Mouse (Mus musculus): ENCODE measurements at regions not wholly inside any gene's neighbourhood (a gene's known extent, or its start where the extent isn't known, plus 50 kb on each side); places are given as distances from the start of the nearest gene placed in this dataset.

DNA sequence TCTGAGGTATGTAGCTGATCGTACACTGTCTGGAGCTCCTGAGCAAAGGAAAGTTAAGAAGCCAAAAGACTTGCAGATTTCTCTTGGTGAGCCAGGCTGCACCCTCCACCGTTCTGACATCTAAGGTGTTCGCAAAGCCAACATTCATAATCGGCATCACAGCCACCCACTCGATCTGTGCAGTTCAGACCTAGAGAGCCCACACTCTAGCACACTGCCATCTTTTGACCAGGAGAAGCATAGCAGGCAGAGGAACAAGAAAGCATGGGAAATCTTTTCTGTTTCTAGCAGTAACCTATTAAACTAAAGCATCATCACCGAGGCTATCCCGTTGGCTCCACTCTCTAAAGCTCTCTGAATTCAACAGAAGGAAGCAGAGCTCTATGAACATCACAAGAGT is 59.2 kb downstream of the Areg start:
- intact Hi-C loops (cut with DNase I), result no loop called here
- peak; percentile 21 for DNase-seq

GRCm38 (mm10) chr5:91200448-91200847 is 61.0 kb downstream of the Areg start:
- no peak for DNase-seq
- intact Hi-C loops (cut with DNase I), result no loop called here

DNA sequence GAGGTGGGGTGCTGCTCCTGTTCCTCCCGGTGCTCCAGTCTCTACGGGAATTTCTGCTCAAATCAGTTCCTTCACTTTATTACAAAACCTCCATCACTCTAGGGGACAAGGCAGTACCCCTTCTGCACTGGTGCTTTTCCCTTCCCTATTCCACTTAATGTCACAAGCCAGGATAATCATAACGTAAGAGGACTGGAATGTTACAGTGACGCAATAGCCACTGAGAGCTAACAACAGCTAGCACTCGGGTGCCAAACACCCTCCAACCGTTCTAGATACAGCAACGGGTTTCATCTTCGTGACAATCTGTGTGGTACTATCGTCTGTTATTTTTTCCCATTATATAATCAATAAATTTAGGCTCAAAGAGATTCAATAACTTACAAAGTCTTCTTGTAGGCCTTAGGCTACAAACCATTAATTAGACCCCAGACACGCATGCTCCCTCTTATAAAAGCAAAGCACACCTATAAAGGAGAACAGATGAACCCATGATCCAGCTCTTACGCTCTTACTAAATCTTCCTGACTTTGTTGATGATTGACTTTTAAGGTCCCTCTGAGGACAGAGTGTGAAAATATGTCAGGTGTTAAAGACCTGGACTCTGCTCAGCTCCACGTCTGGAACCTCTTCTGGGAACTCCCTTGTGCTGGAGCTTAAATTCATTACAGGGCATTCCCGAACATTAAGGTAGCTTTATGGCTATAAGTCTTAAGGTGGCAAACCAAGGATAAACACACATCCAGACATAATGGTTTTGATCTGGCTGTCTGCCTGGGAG is 65.0 kb downstream of the Areg start:
- intact Hi-C loops (cut with DNase I), result no loop called here
- DNase-seq, result no peak

DNA sequence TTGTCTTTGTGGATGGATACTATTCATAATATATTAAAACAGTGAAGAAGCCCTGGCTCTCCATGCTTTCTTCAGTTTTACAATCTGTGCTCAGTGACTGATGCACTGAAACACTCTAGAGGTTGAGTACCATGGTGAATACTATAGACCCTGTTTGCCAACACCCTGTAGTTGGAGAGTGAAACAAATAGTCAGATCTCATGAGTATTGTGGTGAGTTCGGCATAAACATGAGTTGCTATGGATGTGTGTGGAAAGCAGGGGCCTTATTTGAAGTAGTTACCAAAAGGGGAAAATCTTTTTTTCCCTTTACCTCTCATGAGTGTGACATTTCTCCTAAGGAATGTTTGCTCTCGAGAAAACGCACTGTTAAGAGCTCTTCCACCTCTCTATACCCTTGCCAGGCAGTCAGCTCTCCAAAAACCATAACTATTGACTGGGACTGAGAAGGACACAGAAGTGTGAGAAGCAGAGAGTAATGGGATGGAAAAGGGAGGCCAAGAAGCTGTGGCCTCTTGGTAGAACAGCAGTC is 66.0 kb downstream of the Areg start:
- DNase-seq, result no peak

DNA sequence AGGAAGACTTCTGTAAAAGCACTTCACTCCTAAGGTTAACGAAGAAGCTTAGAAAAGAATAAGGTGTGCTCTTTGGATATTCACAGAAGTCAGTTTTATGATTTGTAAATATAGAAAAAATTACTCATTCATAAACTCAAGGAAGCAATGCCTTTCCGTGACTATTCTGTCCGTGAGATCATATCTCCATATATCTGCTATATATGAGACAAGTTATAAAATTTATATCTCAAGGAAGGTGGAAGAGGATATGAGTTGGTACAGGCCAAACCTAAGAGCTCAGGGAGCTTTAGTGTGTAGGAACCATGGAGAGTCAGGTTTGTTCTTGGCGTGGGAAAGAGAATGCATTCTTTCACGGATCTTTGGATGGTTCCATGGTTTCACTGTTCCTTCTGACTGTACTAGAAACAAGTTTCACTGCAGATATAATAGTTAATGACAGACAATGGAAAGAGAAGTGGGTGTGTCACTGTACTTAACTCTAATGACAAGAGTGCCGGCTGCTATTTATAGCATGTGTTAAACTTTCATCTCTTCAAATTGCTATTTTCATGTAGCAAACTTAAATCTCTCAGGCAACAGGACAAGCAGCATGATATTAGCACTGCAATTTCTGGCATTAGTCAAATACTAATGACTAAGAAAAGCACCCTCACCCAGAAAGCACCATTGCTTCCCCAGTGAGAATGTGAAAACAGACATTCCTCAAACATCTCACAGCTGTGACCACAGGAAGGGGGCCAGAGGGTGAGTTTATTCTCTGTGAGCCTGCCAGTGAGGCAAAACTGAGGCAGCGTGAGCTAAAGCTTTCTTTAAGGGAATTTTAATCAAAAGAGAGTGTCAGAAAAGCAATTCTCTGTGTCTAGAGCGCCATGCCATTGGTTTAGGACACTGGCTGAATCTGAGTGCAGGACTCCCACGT is 67.4 kb downstream of the Areg start:
- DNase-seq, result no peak
- intact Hi-C loops (cut with DNase I), result no loop called here

More for the DNA sequence above, 66.0 kb downstream of the Areg start:
- intact Hi-C loops (cut with DNase I), result no loop called here

GRCm38 (mm10) chr5:91220174-91220573 is 80.8 kb downstream of the Areg start:
- DNase-seq, result no peak
- intact Hi-C loops (cut with DNase I), result no loop called here

DNA sequence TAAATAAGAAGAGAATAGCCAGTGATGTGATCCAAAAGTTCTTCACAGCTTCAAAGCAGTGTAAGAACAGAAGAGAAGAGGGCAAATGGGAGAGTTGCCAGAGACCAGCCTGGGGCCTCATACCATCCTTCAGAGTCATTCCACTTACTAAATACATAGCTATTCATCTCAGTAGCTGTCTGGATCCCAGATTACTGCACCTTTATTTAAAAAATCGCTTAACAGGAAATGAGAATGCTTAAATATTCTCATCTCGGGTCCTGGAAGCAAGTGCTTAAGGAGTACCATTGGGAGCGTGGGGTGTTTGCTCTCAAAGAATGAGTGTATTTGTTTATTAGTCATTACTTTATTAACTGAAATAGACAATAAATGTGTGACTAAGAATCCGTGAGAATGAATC is 102.3 kb downstream of the Areg start:
- no peak for DNase-seq
- intact Hi-C loops (cut with DNase I), result no loop called here

GRCm38 (mm10) chr5:91247444-91247843 is 108.0 kb downstream of the Areg start:
- DNase-seq, result no peak
- intact Hi-C loops (cut with DNase I), result no loop called here

- intact Hi-C loops (cut with DNase I), result no loop called here
- DNase-seq, result no peak
Measured at GRCm38 (mm10) chr5:91261895-91262294, 122.5 kb downstream of the Areg start.

DNA sequence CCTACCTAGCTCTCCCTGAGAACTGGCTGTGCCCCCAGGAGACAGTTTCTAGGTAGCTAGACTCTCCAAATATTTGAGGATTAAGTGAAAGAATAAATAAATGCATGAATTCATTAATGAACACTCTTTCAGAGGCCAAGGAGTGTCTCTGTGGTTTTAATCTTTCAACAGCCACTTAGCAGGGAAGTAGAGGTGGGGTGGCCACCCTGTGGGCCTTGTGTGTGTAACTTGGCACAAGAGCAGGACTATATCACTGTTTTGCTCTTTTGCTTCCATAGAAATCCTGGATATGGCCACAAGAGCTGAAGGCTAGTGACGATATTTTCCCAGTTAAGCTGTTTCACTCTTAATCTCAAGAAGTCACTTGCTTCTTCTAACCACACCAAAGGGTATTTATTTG is 123.1 kb downstream of the Areg start:
- intact Hi-C loops (cut with DNase I), result no loop called here
- DNase-seq, result no peak

DNA sequence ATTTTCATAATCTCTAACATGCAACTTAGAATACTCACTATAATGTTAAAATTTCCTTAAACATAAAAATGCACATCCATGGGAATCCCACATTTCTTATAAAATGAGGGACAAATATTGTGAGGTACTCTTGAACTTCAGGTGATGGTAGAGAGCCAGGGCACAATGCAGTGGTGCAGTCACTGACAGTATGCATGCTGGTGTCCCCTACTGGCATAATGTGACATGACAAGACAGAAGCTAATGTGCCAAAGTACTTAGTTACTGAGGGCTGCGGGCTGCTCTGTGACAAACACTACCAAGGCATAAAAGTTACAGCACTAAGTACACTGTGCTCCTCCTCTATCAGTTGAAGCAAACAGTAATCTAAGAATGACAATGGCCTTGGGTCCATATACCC is 131.3 kb downstream of the Areg start:
- intact Hi-C loops (cut with DNase I), result no loop called here
- DNase-seq, result no peak

DNA sequence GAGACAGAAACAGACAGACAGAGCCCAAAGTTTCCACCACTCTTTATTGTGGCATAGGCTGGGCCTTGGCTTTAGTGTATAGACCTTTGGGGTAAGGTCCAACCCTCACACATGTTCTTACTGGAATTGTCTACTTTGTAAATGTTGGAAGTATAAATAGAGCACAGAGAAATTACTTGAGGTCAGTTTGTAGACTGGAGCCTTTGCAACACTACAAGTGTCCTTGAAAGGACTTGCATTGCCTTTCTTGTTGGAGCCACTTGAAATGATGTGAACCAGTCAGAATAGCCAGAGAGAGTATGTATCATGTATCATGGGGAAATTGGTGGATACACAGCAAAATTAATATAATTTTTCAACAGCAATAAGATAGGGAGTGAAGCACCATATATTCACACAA is 131.4 kb downstream of the Btc start:
- intact Hi-C loops (cut with DNase I), result no loop called here
- no peak for DNase-seq

- DNase-seq, result no peak
- intact Hi-C loops (cut with DNase I), result no loop called here
Measured at GRCm38 (mm10) chr5:91274411-91274810, 128.4 kb downstream of the Btc start.

- intact Hi-C loops (cut with DNase I), result no loop called here
Measured at GRCm38 (mm10) chr5:91278466-91278865, 124.3 kb downstream of the Btc start.

DNA sequence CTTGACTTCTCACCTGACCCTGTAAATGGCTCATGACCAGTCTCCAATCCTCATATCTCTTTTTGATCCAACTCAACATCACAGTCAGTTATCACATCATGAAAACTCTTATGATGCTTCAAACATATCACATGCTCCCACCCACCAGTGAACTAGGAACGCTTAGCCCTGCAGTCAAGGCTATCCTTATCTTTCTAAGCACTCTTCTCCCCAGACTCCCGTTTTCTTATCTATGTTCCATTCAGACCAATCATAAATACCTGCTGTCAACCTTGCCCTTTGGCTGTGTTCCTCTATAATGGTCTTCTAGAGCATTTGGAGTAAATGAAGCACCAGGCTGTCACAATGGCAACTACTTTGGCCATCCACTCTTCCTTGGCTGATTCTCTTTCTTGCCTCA is 123.3 kb downstream of the Btc start:
- no peak for DNase-seq
- intact Hi-C loops (cut with DNase I), result no loop called here

More at GRCm38 (mm10) chr5:91278466-91278865, 124.3 kb downstream of the Btc start:
- no peak for DNase-seq

GRCm38 (mm10) chr5:91282969-91283368 is 119.8 kb downstream of the Btc start:
- DNase-seq, result no peak
- intact Hi-C loops (cut with DNase I), result no loop called here

DNA sequence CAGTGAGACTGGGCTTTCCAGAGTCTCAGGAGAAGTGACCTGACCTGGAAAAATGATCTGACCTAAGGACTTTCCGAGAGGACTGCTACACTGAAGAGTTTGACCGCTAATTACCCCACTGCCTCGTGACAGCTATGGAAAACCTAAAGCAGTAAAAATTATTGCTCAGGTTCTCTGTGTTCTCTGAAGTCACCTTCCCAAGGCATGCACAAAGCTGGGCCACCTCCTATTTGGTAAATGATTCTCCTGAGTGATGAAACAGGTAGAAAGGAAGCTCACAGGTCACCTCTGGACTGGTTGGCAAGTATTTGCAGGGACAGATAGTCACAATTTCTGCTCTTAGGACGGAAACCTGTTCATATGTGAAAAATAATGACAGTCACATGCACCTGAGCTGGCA is 109.7 kb downstream of the Btc start:
- no peak for DNase-seq
- intact Hi-C loops (cut with DNase I), result no loop called here

DNA sequence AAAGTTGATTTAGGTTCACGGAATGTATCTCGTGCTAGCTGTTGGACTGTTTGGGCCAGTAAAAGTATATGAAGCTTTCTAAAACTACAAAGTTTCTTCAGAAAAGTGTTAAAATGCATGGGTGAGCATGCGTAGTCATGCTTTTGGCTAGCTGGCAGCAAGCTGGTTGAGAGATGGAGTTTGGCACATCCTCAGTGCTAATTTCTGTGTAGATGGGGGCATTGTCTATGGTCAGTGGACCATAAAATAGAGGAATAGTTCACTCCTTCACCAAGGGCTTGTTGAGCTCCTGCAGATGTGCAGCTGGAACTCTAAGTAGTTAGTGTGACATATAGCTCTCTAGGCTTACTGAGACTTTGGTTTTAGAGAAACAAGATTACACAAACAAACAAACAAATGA is 107.8 kb downstream of the Btc start:
- no peak for DNase-seq
- intact Hi-C loops (cut with DNase I), result no loop called here

DNA sequence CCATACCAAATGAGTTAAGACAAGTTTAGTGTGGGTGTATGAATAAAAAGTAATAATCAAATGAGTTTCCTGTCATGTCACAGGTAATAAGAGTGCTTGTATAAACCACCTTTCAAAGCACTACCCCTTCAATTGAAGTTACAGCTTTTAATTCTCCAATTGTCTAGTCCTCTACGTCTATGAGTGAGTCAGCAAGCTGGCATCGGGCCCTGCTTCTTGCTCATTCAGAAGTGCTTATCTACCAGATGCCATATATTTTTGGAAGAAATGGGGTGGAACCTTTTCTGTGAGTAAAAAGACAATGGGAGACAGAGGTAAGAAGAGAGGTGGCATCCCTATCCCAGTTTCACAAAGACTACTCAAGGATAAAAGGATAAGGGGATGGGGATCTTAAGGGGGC is 105.7 kb downstream of the Btc start:
- intact Hi-C loops (cut with DNase I), result no loop called here
- DNase-seq, result no peak

DNA sequence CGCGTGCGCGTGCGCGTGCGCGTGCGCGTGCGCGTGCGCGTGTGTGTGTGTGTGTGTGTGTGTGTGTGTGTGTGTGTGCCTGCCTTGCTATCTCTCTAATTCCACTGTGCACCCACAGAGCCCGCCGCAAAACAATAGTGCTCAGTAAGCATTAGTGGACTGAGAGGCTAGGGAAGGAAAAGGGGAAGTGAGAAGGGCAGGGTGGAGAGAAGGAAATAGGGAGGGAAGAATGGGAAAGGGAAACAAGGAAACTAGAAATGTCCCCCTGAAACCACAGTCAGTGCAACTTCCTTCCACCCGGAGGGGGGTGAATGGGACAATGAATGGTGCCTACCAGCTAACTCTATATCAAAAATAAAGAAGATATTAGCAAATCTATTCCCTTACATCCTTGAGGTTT is 100.7 kb downstream of the Btc start:
- intact Hi-C loops (cut with DNase I), result no loop called here
- DNase-seq, result no peak

- intact Hi-C loops (cut with DNase I), result no loop called here
Measured at GRCm38 (mm10) chr5:91302943-91303342, 99.9 kb downstream of the Btc start.

GRCm38 (mm10) chr5:91303702-91304101 is 99.1 kb downstream of the Btc start:
- DNase-seq, result no peak
- intact Hi-C loops (cut with DNase I), result no loop called here

More at GRCm38 (mm10) chr5:91302943-91303342, 99.9 kb downstream of the Btc start:
- DNase-seq, result no peak
